Mouse (Mus musculus) liver, embryonic 15.5 days (tissue): ENCODE data around the gene Dnaaf1. TPM values are rescaled to one million over a fixed set of nuclear protein-coding genes. Genes with fewer than 3 reads are reported as not detected.

ENCODE experiments used
- ATAC-seq: fragments of 200-750 bp; cut with Nextera tagmentation; 2 replicates; pipeline ENCODE4 v1.8.0; 2017; ENCODE audit warnings: moderate number of reproducible peaks, mild to moderate bottlenecking, moderate library complexity; ENCODE audit not compliant: insufficient read depth
- H3K27ac ChIP-seq: fragments of 300-500 bp; sonication (generic); replicated peaks from 2 replicates; pipeline ENCODE4 v1.5.1; 2015; ENCODE audit warnings: mild to moderate bottlenecking, inconsistent platforms
- H3K27me3 ChIP-seq: fragments of 300-500 bp; sonication (generic); 2 replicates; pipeline ENCODE4 v1.6.1; 2015; ENCODE audit warnings: mild to moderate bottlenecking, inconsistent platforms
- H3K36me3 ChIP-seq: fragments of 300-500 bp; sonication (generic); replicated peaks from 2 replicates; pipeline ENCODE4 v1.6.1; 2015; ENCODE audit warnings: moderate library complexity, mild to moderate bottlenecking, inconsistent platforms
- H3K4me1 ChIP-seq: fragments of 300-500 bp; sonication (generic); replicated peaks from 2 replicates; pipeline ENCODE4 v1.6.1; 2015; ENCODE audit warnings: inconsistent platforms
- H3K4me2 ChIP-seq: fragments of 300-500 bp; sonication (generic); 2 replicates; pipeline ENCODE4 v1.6.1; 2015; ENCODE audit warnings: moderate library complexity, mild to moderate bottlenecking, inconsistent platforms
- H3K4me3 ChIP-seq: fragments of 300-500 bp; sonication (generic); replicated peaks from 2 replicates; pipeline ENCODE4 v1.5.1; 2015; ENCODE audit warnings: mild to moderate bottlenecking, inconsistent platforms
- H3K9ac ChIP-seq: fragments of 300-500 bp; sonication (generic); 2 replicates; pipeline ENCODE4 v1.6.1; 2015; ENCODE audit warnings: moderate library complexity, mild to moderate bottlenecking, inconsistent platforms
- H3K9me3 ChIP-seq: fragments of 300-500 bp; sonication (generic); replicated peaks from 2 replicates; pipeline ENCODE4 v1.6.1; 2016; ENCODE audit warnings: inconsistent platforms
- WGBS: fragments of 180-500 bp; shearing (Covaris S2); methylation state at CpG from one replicate; pipeline ENCODE4 v1.1.7; 2015; ENCODE audit warnings: mixed read lengths; ENCODE audit not compliant: insufficient replicate concordance; 5-methylcytosine and 5-hydroxymethylcytosine counted together
- polyA plus RNA-seq: library from polyadenylated mRNA; unstranded; fragments of >200 nt; fragmentation: Nextera tagmentation; extraction: Ambion mirVana; gene quantifications from 2 replicates; pipeline ENCODE4 v1.2.1, GENCODE M21; 2015

Dnaaf1 gene
- polyA plus RNA-seq, 1 experiment from 2014 or later, result 0.08 TPM

- H3K9me3 ChIP-seq, result no peaks in the 10 kb centered on the region
- no peaks in the 10 kb centered on the region for H3K36me3 ChIP-seq
- WGBS, result 70% methylated on average over 4 of the region's 4 CpGs
- H3K27me3 ChIP-seq, result peaks cover 5% of the 10 kb centered on the region; the same call in 1 of the 2 replicates
- H3K27ac ChIP-seq, result no peak overlapping the region
- no peak for ATAC-seq
- H3K4me3 ChIP-seq, result no peak overlapping the region
- no peak overlapping the region for H3K4me2 ChIP-seq
- H3K4me1 ChIP-seq, result peaks cover 61% of the 10 kb centered on the region
- H3K9ac ChIP-seq, result no peak overlapping the region
Measured at GRCm38 (mm10) chr8:119572411-119572810, 2.6 kb upstream of the Dnaaf1 start.

- no peak for ATAC-seq
- Histone ChIP-seq H3K27me3 (peaks cover 5% of the 10 kb centered on the region; the same call in 1 of the 2 replicates), H3K9ac (peak overlapping the region; percentile 83), H3K4me3 (peak overlapping the region; percentile 85), H3K36me3 (no peaks in the 10 kb centered on the region), H3K9me3 (no peaks in the 10 kb centered on the region), H3K4me1 (peaks cover 78% of the 10 kb centered on the region), H3K4me2 (peak overlapping the region; percentile 98), H3K27ac (no peak overlapping the region)
- WGBS, result 2% methylated on average over 16 of the region's 16 CpGs
Measured at GRCm38 (mm10) chr8:119575366-119575726, 311 bp downstream of the Dnaaf1 start.

- Histone ChIP-seq H3K9me3 (no peaks in the 10 kb centered on the region), H3K9ac (no peak overlapping the region)
- 53% methylated on average over 13 of the region's 13 CpGs for WGBS
Measured at GRCm38 (mm10) chr8:119579096-119579495, 4.1 kb downstream of the Dnaaf1 start.

GRCm38 (mm10) chr8:119580441-119581161 lies 5.6 kb downstream of the Dnaaf1 start:
- WGBS, result 37% methylated on average over 5 of the region's 5 CpGs
- no peaks in the 10 kb centered on the region for H3K9me3 ChIP-seq
- H3K4me2 ChIP-seq, result peak overlapping the region; percentile 41
- H3K36me3 ChIP-seq, result no peaks in the 10 kb centered on the region
- peaks cover 5% of the 10 kb centered on the region; the same call in 1 of the 2 replicates for H3K27me3 ChIP-seq
- peak overlapping the region; percentile 62 for H3K27ac ChIP-seq
- H3K4me1 ChIP-seq, result peaks cover 67% of the 10 kb centered on the region
- H3K9ac ChIP-seq, result no peak overlapping the region
- peak; percentile 77 for ATAC-seq
- H3K4me3 ChIP-seq, result no peak overlapping the region

More at GRCm38 (mm10) chr8:119579096-119579495, 4.1 kb downstream of the Dnaaf1 start:
- no peak overlapping the region for H3K4me2 ChIP-seq
- H3K4me3 ChIP-seq, result no peak overlapping the region
- H3K36me3 ChIP-seq, result no peaks in the 10 kb centered on the region
- peaks cover 68% of the 10 kb centered on the region for H3K4me1 ChIP-seq
- no peak for ATAC-seq
- H3K27ac ChIP-seq, result no peak overlapping the region
- peaks cover 5% of the 10 kb centered on the region; the same call in 1 of the 2 replicates for H3K27me3 ChIP-seq

- H3K4me3 ChIP-seq, result peak overlapping the region; percentile 50
- H3K27ac ChIP-seq, result 0 out of 2 replicates have a peak overlapping the region, but pooled peaks have one; percentile 14
- no peaks in the 10 kb centered on the region for H3K27me3 ChIP-seq
- peak overlapping the region; percentile 16; the same call in 1 of the 2 replicates for H3K9ac ChIP-seq
- peak; percentile 60; the same call in 1 of the 2 replicates for ATAC-seq
- no peaks in the 10 kb centered on the region for H3K9me3 ChIP-seq
- H3K36me3 ChIP-seq, result no peaks in the 10 kb centered on the region
- 21% methylated on average over 24 of the region's 24 CpGs for WGBS
- peak overlapping the region; percentile 71 for H3K4me2 ChIP-seq
- H3K4me1 ChIP-seq, result peaks cover 50% of the 10 kb centered on the region
Measured at GRCm38 (mm10) chr8:119585901-119586300, 10.9 kb downstream of the Dnaaf1 start.

- H3K9me3 ChIP-seq, result no peaks in the 10 kb centered on the region
- H3K4me3 ChIP-seq, result no peak overlapping the region
- no peaks in the 10 kb centered on the region for H3K27me3 ChIP-seq
- no peak overlapping the region for H3K4me2 ChIP-seq
- peaks cover 30% of the 10 kb centered on the region for H3K4me1 ChIP-seq
- ATAC-seq, result no peak
- H3K36me3 ChIP-seq, result no peaks in the 10 kb centered on the region
- H3K27ac ChIP-seq, result no peak overlapping the region
- H3K9ac ChIP-seq, result no peak overlapping the region
- WGBS, result 56% methylated on average over 4 of the region's 4 CpGs
Measured at GRCm38 (mm10) chr8:119588321-119588720, 13.3 kb downstream of the Dnaaf1 start.

GRCm38 (mm10) chr8:119588844-119589243 lies 13.8 kb downstream of the Dnaaf1 start:
- Histone ChIP-seq H3K27ac (no peak overlapping the region), H3K36me3 (no peaks in the 10 kb centered on the region), H3K9ac (no peak overlapping the region), H3K4me1 (peaks cover 30% of the 10 kb centered on the region), H3K27me3 (no peaks in the 10 kb centered on the region), H3K4me2 (no peak overlapping the region), H3K4me3 (no peak overlapping the region), H3K9me3 (no peaks in the 10 kb centered on the region)
- ATAC-seq, result no peak
- 52% methylated on average over 10 of the region's 10 CpGs for WGBS

- H3K27me3 ChIP-seq, result no peaks in the 10 kb centered on the region
- peaks cover 26% of the 10 kb centered on the region for H3K4me1 ChIP-seq
- H3K4me3 ChIP-seq, result no peak overlapping the region
- no peak for ATAC-seq
- H3K4me2 ChIP-seq, result no peak overlapping the region
- no peaks in the 10 kb centered on the region for H3K36me3 ChIP-seq
- H3K9ac ChIP-seq, result no peak overlapping the region
- H3K9me3 ChIP-seq, result no peaks in the 10 kb centered on the region
- no peak overlapping the region for H3K27ac ChIP-seq
- 68% methylated on average over 14 of the region's 14 CpGs for WGBS
Measured at GRCm38 (mm10) chr8:119590348-119590747, 15.3 kb downstream of the Dnaaf1 start.

- no peak overlapping the region for H3K9ac ChIP-seq
- H3K9me3 ChIP-seq, result no peaks in the 10 kb centered on the region
- no peak overlapping the region for H3K27ac ChIP-seq
- peaks cover 15% of the 10 kb centered on the region; the same call in 1 of the 2 replicates for H3K4me1 ChIP-seq
- no peak for ATAC-seq
- H3K36me3 ChIP-seq, result no peaks in the 10 kb centered on the region
- no peak overlapping the region for H3K4me3 ChIP-seq
- WGBS, result 66% methylated on average over 7 of the region's 7 CpGs
- no peaks in the 10 kb centered on the region for H3K27me3 ChIP-seq
- H3K4me2 ChIP-seq, result no peak overlapping the region
Measured at GRCm38 (mm10) chr8:119591456-119591855, 16.4 kb downstream of the Dnaaf1 start.

GRCm38 (mm10) chr8:119603771-119604170 lies 28.7 kb downstream of the Dnaaf1 start:
- Histone ChIP-seq H3K4me1 (peaks cover 19% of the 10 kb centered on the region), H3K9ac (peak overlapping the region; percentile 71), H3K27ac (peak overlapping the region; percentile 81; the same call in 1 of the 2 replicates), H3K4me3 (peak overlapping the region; percentile 72), H3K36me3 (peaks cover 39% of the 10 kb centered on the region), H3K4me2 (peak overlapping the region; percentile 87), H3K9me3 (no peaks in the 10 kb centered on the region), H3K27me3 (no peaks in the 10 kb centered on the region)
- 73% methylated on average over 4 of the region's 4 CpGs for WGBS
- no peak for ATAC-seq

- no peaks in the 10 kb centered on the region for H3K9me3 ChIP-seq
- H3K4me2 ChIP-seq, result peak overlapping the region; percentile 87
- no peaks in the 10 kb centered on the region for H3K27me3 ChIP-seq
- peak overlapping the region; percentile 81 for H3K27ac ChIP-seq
- peak overlapping the region; percentile 72 for H3K4me3 ChIP-seq
- H3K4me1 ChIP-seq, result peaks cover 19% of the 10 kb centered on the region
- WGBS, result 10% methylated on average over 12 of the region's 12 CpGs
- H3K9ac ChIP-seq, result peak overlapping the region; percentile 71
- ATAC-seq, result peak; percentile 63
- H3K36me3 ChIP-seq, result peaks cover 33% of the 10 kb centered on the region
Measured at GRCm38 (mm10) chr8:119604398-119604803, 29.4 kb downstream of the Dnaaf1 start.
